Mouse (Mus musculus) stomach, postnatal 0 days (tissue): ENCODE results near the gene Olfr883.

Experiments used
- CTCF ChIP-seq: IDR thresholded peaks from 2 replicates; pipeline ENCODE4 v1.5.1; 2016; ENCODE audit warnings: antibody characterized with exemption, low read depth, mild to moderate bottlenecking, moderate library complexity
- EP300 ChIP-seq: optimal IDR thresholded peaks from 2 replicates; pipeline ENCODE3; 2016; ENCODE audit warnings: antibody characterized with exemption

DNA sequence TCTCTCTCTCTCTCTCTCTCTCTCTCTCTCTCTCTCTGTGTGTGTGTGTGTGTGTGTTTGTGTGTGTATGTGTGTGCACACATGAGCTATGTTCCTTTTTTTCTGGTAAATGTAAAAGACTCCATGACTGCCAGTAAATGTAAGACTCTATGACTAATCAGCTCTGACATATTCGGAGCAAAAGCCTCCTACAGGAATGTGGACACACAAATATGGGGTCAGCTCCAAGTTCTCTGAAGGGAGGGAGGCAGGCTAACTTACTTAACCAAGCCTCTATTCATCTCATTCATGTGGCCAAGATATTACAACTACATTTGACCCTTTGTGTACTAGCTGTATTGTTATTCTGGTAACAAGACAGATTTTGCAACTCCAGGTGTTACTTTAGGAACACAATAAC lies 25.6 kb upstream of the Olfr883 start:
- no peak for TF ChIP-seq CTCF
- TF ChIP-seq EP300, result no peak
